Mouse (Mus musculus) CD4-positive naive resting alpha-beta T cell, adult 76 days (primary cell): ENCODE results near the gene Gm17689. TPM values are rescaled to one million over a fixed set of nuclear protein-coding genes. Genes with fewer than 3 reads are reported as not detected.

Experiments
- total RNA-seq: library from RNA; stranded (reverse); gene quantifications from one replicate; pipeline ENCODE4 v1.2.4, GENCODE M21; 2023

Gm17689 gene
- not detected for total RNA-seq

DNA sequence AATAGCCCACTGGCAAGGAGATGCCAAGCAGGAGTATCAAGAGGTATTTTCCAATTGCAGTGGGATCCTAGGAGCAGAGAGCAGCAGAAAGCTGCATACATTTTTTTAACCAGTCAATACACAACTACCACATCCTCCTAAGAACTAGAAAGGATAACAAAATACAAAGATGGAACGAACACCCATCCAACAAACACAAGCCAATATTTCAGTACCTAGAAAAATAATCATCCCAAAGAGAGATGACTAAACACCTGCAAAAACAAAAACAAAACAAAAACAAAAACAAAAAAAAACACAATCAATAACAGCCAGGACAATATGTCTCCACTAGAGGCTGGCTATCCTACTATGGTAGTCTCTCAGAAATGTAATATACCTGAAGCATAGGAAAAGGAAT is at the start of gene Gm17689:
Gm17689 (minus strand) TSS at position 101 of the 400 bp plus-strand sequence.

DNA sequence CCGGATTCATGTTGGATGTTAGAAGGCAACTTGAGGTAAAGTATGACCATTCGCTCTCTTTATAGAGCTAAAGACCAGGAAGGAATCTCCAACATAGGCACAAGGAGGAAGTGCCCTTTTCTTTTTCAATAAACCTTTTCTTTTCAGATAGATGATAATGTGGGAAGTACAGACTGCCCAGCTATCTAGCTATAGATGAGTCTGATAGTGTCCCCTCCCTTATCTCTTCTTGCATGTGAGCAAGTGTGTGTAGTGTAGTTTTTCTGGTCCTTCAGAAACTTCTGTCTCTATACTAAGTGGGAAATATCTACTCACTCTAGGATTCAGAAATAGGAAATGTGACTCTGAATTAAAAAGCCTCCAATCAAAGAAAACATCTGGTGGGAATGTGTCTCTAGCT is 40.6 kb downstream of the Gm17689 start, which contains the start of gene Gm5615:
Gm5615 (minus strand) TSS at position 101 of the 400 bp plus-strand sequence.

Other genes starting within 250 kb of the Gm17689 start
- not detected for gene Gm7257, start 150.8 kb downstream of the Gm17689 start, total RNA-seq
- gene Gm9513, start 107.0 kb downstream of the Gm17689 start, total RNA-seq: not detected
- gene Gm5615, start 40.7 kb downstream of the Gm17689 start, total RNA-seq: not detected
- not detected for gene A630095E13Rik, start 60.7 kb upstream of the Gm17689 start, total RNA-seq
- gene Acrv1, start 110.6 kb upstream of the Gm17689 start, total RNA-seq: not detected
- 7.8 TPM for gene Chek1, start 144.4 kb upstream of the Gm17689 start, total RNA-seq
- gene Stt3a, start 185.0 kb upstream of the Gm17689 start, total RNA-seq: 162 TPM
- gene Ei24, start 214.8 kb upstream of the Gm17689 start, total RNA-seq: 27.8 TPM
- gene Fez1, start 239.2 kb upstream of the Gm17689 start, total RNA-seq: not detected